Mouse (Mus musculus): ENCODE results near the gene Epha1. TPM values are rescaled to one million over a fixed set of nuclear protein-coding genes. Genes with fewer than 3 reads are reported as not detected.

Epha1 gene
- polyA plus RNA-seq, 1 experiment from 2014 or later: 13.7 TPM

DNA sequence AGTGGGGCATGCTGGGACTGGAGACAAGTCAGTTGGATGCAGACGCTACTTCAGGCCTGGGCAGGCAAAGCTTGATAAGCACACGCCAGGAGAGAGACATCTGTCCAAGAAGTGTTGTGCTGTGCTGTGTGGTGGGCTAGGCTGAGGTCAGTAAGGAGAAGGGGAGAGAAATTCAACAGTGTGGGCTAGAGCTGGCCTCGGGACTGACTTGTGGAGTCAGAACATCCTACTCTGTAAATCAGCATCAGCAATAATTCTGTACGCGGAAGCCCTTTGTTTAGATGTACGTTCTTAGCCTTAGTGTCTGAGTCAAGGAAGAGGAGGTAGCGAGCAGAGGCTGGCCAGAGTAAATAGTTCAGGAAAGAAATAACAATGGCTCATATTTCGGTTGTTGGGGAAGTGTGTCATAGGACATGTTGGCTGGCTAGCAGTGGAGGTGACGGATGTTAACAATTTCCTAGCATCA is 8.9 kb upstream of the Epha1 start:
- no peak for TF ChIP-seq CTCF (IDR thresholded peaks at IDR 0.05; ENCODE audit: low read depth)
- H3K9ac ChIP-seq (ENCODE audit: low read depth, low read length): no peak overlapping the region
- no peaks in the 10 kb centered on the region for H3K4me1 ChIP-seq (replicated peaks; ENCODE audit: control insufficient read depth, insufficient read depth, low read length)
- no peak overlapping the region for H3K4me2 ChIP-seq (replicated peaks; ENCODE audit: low read depth)
- no peak for ATAC-seq
- no peak overlapping the region for H3K4me3 ChIP-seq (ENCODE audit: low read depth, low read length)
- H3K27me3 ChIP-seq (replicated peaks; ENCODE audit: control insufficient read depth, insufficient read depth, low read length): no peaks in the 10 kb centered on the region
- WGBS: 43% methylated on average over 9 of the region's 9 CpGs
- H3K27ac ChIP-seq (ENCODE audit: low read depth, low read length): no peak overlapping the region
- no peaks in the 10 kb centered on the region for H3K36me3 ChIP-seq (ENCODE audit: control insufficient read depth, insufficient read depth)
- no peaks in the 10 kb centered on the region for H3K9me3 ChIP-seq (ENCODE audit: control insufficient read depth)

DNA sequence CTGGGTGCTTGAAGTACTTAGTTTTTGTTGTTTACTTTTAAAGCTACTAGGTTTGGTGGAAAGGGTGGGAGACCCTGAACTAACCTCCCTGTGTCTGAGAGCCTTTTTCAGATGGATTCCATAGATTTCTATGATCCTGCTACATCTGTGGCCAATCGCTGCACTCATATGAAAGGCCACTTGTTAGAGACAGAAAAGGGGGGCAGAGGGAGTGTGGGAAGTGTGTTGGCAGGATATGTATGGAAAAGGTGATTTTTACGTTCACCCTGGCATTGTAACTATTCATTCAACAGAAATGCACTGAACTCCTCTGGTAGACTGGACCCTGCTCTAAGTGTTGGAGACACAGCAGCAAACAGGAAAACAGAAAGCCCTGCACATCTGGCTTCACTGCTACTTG is 8.2 kb upstream of the Epha1 start:
- Histone ChIP-seq H3K27me3 (replicated peaks; ENCODE audit: control insufficient read depth, insufficient read depth, low read length) (no peaks in the 10 kb centered on the region), H3K27ac (ENCODE audit: low read depth, low read length) (no peak overlapping the region), H3K36me3 (ENCODE audit: control insufficient read depth, insufficient read depth) (no peaks in the 10 kb centered on the region), H3K4me2 (replicated peaks; ENCODE audit: low read depth) (no peak overlapping the region), H3K9ac (ENCODE audit: low read depth, low read length) (no peak overlapping the region), H3K4me1 (replicated peaks; ENCODE audit: control insufficient read depth, insufficient read depth, low read length) (no peaks in the 10 kb centered on the region), H3K4me3 (ENCODE audit: low read depth, low read length) (no peak overlapping the region), H3K9me3 (ENCODE audit: control insufficient read depth) (no peaks in the 10 kb centered on the region)
- no peak for TF ChIP-seq CTCF (IDR thresholded peaks at IDR 0.05; ENCODE audit: low read depth)
- ATAC-seq: no peak
- 75% methylated on average over 2 of the region's 2 CpGs for WGBS

DNA sequence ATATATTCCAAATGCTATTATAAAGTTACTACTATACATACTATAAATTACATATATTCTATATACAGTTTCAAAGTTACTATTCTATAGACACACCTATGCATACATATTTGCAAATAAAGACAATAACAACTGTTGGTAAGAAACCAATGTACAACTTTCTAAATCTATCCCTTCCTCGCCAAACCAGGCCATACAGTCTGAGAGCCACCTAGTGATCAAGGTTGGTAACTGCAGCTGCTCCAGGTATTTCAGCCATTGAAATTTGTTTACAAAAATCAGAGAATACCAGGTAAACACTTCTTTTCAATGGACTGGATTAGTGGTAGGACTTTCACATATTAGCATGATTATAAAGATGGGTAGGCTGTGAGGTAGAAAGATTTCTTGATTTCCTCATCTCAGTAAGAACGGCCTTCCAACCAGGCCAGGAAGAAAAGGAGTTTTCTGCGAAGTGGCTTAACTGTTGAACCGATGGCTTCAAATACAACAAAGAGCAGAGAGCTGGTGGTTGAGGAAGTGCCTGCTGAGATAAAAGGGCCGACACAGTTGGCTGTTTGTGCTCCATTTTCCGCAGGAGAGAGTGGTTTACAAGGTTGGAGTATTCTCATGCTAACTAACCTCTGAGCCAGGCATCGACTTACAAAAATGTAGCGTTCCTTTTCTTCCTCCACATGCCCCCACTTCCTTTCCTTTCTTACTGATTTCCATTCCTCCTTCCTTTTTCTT is 7.5 kb upstream of the Epha1 start:
- peak; percentile 84 for TF ChIP-seq CTCF (IDR thresholded peaks at IDR 0.05; ENCODE audit: low read depth)
- no peak for ATAC-seq
- 29% methylated on average over 8 of the region's 8 CpGs for WGBS

DNA sequence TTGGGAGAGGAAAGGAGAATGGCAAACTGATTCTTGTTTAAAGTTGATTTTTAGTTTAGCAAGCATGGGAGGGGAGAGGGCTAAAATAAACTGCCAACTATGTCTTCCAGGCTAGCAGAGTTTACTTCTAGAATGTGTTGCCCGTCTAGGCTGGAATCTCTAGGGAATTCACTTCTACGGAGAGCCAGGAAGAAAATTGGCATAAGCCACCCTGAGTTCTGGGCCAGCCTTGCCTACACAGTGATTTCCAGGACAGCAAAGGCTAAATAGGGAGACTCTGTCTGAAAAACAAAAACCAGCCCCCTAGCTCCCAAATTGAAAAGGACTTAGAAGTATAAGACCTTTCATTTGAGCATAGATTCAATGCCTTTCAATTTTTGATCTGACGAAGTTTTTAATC is 6.5 kb upstream of the Epha1 start:
- no peak for TF ChIP-seq CTCF (IDR thresholded peaks at IDR 0.05; ENCODE audit: low read depth)
- H3K4me1 ChIP-seq (replicated peaks; ENCODE audit: control insufficient read depth, insufficient read depth, low read length): no peaks in the 10 kb centered on the region
- H3K9me3 ChIP-seq (ENCODE audit: control insufficient read depth): no peaks in the 10 kb centered on the region
- no peak overlapping the region for H3K9ac ChIP-seq (ENCODE audit: low read depth, low read length)
- H3K36me3 ChIP-seq (ENCODE audit: control insufficient read depth, insufficient read depth): no peaks in the 10 kb centered on the region
- H3K27me3 ChIP-seq (replicated peaks; ENCODE audit: control insufficient read depth, insufficient read depth, low read length): no peaks in the 10 kb centered on the region
- no peak overlapping the region for H3K4me2 ChIP-seq (replicated peaks; ENCODE audit: low read depth)
- H3K27ac ChIP-seq (ENCODE audit: low read depth, low read length): no peak overlapping the region
- no peak for ATAC-seq
- WGBS: 72% methylated on average over 3 of the region's 3 CpGs
- H3K4me3 ChIP-seq (ENCODE audit: low read depth, low read length): no peak overlapping the region

More for the DNA sequence above, 7.5 kb upstream of the Epha1 start:
- no peak overlapping the region for H3K4me2 ChIP-seq (replicated peaks; ENCODE audit: low read depth)
- no peaks in the 10 kb centered on the region for H3K27me3 ChIP-seq (replicated peaks; ENCODE audit: control insufficient read depth, insufficient read depth, low read length)
- H3K27ac ChIP-seq (ENCODE audit: low read depth, low read length): no peak overlapping the region
- H3K4me3 ChIP-seq (ENCODE audit: low read depth, low read length): no peak overlapping the region
- H3K9me3 ChIP-seq (ENCODE audit: control insufficient read depth): no peaks in the 10 kb centered on the region
- H3K36me3 ChIP-seq (ENCODE audit: control insufficient read depth, insufficient read depth): no peaks in the 10 kb centered on the region
- no peaks in the 10 kb centered on the region for H3K4me1 ChIP-seq (replicated peaks; ENCODE audit: control insufficient read depth, insufficient read depth, low read length)
- H3K9ac ChIP-seq (ENCODE audit: low read depth, low read length): no peak overlapping the region

DNA sequence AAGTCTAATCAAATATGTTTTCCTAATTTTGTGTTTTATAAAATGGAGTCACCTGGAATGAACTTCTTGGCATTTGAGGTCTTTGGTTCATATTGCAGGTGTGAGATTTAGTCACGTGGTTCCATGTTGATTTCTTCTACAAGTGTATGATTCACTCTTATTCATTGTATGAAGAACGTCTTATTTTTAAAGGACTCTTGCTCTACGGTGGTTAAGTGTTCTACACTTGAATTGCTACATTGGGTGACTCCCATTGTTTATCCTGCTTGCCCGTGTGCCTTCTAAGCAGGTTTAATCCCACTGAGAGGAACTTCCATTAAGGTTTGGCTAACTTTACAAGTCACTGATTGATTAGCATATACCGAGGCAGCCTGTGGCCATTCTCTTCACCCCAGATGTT is 4.2 kb upstream of the Epha1 start:
- 81% methylated on average over 5 of the region's 5 CpGs for WGBS
- Histone ChIP-seq H3K9me3 (ENCODE audit: control insufficient read depth) (no peaks in the 10 kb centered on the region), H3K36me3 (ENCODE audit: control insufficient read depth, insufficient read depth) (no peaks in the 10 kb centered on the region), H3K9ac (ENCODE audit: low read depth, low read length) (no peak overlapping the region), H3K27ac (ENCODE audit: low read depth, low read length) (no peak overlapping the region), H3K4me1 (replicated peaks; ENCODE audit: control insufficient read depth, insufficient read depth, low read length) (no peaks in the 10 kb centered on the region), H3K4me2 (replicated peaks; ENCODE audit: low read depth) (no peak overlapping the region), H3K27me3 (replicated peaks; ENCODE audit: control insufficient read depth, insufficient read depth, low read length) (no peaks in the 10 kb centered on the region), H3K4me3 (ENCODE audit: low read depth, low read length) (no peak overlapping the region)
- no peak for ATAC-seq
- no peak for TF ChIP-seq CTCF (IDR thresholded peaks at IDR 0.05; ENCODE audit: low read depth)

DNA sequence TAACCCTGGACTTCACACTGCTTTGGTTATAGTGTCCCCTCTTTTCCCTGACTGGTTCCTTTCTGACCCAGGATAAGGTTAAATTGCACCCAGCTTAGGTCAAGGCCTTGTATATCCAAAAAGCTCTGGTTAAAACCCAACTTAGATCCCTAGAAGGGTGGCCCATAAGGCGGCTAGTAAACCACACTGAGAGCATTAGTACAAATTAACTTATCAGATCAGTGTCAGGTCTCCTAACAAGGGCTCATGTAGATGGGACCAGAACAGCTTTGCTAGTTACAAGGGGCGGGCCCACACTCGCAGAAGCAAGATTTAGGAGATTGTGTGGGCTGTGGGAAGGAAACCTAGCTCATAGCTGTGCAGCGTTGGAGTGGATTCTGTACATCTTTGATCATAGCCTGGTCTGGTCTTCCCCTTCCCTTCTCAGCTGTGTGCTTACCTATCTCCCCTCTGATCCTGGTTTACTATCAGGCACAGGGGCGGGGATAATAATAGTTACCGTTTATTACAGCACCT is 3.5 kb upstream of the Epha1 start:
- Histone ChIP-seq H3K27ac (ENCODE audit: low read depth, low read length) (no peak overlapping the region; the same call in 1 of the 2 replicates), H3K36me3 (ENCODE audit: control insufficient read depth, insufficient read depth) (no peaks in the 10 kb centered on the region)
- 67% methylated on average over 6 of the region's 6 CpGs for WGBS

More for the DNA sequence above, 3.5 kb upstream of the Epha1 start:
- no peak for ATAC-seq
- TF ChIP-seq CTCF (IDR thresholded peaks at IDR 0.05; ENCODE audit: low read depth): no peak
- no peak overlapping the region for H3K4me2 ChIP-seq (replicated peaks; ENCODE audit: low read depth)
- H3K9me3 ChIP-seq (ENCODE audit: control insufficient read depth): no peaks in the 10 kb centered on the region
- H3K27me3 ChIP-seq (replicated peaks; ENCODE audit: control insufficient read depth, insufficient read depth, low read length): no peaks in the 10 kb centered on the region
- H3K4me3 ChIP-seq (ENCODE audit: low read depth, low read length): no peak overlapping the region
- H3K4me1 ChIP-seq (replicated peaks; ENCODE audit: control insufficient read depth, insufficient read depth, low read length): no peaks in the 10 kb centered on the region
- no peak overlapping the region for H3K9ac ChIP-seq (ENCODE audit: low read depth, low read length)
